Mouse (Mus musculus) testis, adult 10 weeks (tissue): ENCODE data around the gene Meox1. TPM values are rescaled to one million over a fixed set of nuclear protein-coding genes. Genes with fewer than 3 reads are reported as not detected.

Experiments used
- polyA plus RNA-seq: library from polyadenylated mRNA; stranded (reverse); fragments of 350-450 nt; fragmentation: Illumina TruSeq; extraction: RNeasy Lipid Tissue Mini Kit (QIAGEN cat#74804); gene quantifications from one replicate; pipeline ENCODE4 v1.2.3, GENCODE M21; 2014; ENCODE audit warnings: low read depth, low replicate concordance

Meox1 gene
- polyA plus RNA-seq: 1.6 TPM

GRCm38 (mm10) chr11:101894204-101894603 lies at the start of gene Meox1:
Gene Meox1, minus strand, starts transcription at chr11:101894374.

Other genes with a start within 250 kb of the Meox1 start
- gene Arl4d, start 228.8 kb downstream of the Meox1 start, polyA plus RNA-seq: 4.0 TPM
- gene Dhx8, start 161.5 kb downstream of the Meox1 start, polyA plus RNA-seq: 40.7 TPM
- gene Etv4, start 109.0 kb downstream of the Meox1 start, polyA plus RNA-seq: not detected
- 0.76 TPM for gene Sost, start 72.6 kb upstream of the Meox1 start, polyA plus RNA-seq
- gene Cfap97d1, start 89.9 kb upstream of the Meox1 start, polyA plus RNA-seq: 510 TPM
- 10.6 TPM for gene Dusp3, start 92.6 kb upstream of the Meox1 start, polyA plus RNA-seq
- gene Mpp3, start 134.1 kb upstream of the Meox1 start, polyA plus RNA-seq: 2.2 TPM
- gene Cd300lg, start 147.1 kb upstream of the Meox1 start, polyA plus RNA-seq: 0.28 TPM
- 0.10 TPM for gene Mpp2, start 194.1 kb upstream of the Meox1 start, polyA plus RNA-seq
- not detected for gene Ppy, start 206.9 kb upstream of the Meox1 start, polyA plus RNA-seq
- not detected for gene Pyy, start 213.5 kb upstream of the Meox1 start, polyA plus RNA-seq